Mouse (Mus musculus) kidney, postnatal 4 days (tissue): ENCODE data around the gene Syndig1.

Source experiments
- DNase-seq, 2 experiments: peaks; one replicate each; pipeline ENCODE4 v3.0.0; 2021; ENCODE audit warnings: mixed read lengths in 2 of 2

Syndig1 gene

GRCm38 (mm10) chr2:149828911-149829310 lies at the start of gene Syndig1:
Gene Syndig1 (plus strand): TSS chr2:149829211.
- DNase-seq = no peak

DNA sequence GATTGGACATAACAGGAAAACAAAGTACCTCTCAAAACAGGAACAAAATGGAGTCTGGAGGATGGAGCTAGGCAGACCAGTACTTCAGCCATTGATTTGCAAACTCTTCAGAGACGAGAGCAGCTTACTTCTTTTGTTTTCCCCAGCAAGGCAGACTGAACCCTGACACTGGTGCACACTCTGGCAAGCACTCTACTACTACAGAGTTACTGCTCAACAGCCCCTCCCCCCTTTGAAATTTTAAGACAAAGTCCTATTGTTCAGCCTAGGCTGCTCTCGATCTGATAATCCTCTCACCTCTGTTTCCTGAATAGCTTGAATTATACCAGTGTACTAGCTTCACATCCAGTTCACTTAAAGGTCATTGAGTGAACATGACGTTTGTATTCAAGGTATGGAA lies 30.4 kb upstream of the Syndig1 start:
- DNase-seq = no peak

DNA sequence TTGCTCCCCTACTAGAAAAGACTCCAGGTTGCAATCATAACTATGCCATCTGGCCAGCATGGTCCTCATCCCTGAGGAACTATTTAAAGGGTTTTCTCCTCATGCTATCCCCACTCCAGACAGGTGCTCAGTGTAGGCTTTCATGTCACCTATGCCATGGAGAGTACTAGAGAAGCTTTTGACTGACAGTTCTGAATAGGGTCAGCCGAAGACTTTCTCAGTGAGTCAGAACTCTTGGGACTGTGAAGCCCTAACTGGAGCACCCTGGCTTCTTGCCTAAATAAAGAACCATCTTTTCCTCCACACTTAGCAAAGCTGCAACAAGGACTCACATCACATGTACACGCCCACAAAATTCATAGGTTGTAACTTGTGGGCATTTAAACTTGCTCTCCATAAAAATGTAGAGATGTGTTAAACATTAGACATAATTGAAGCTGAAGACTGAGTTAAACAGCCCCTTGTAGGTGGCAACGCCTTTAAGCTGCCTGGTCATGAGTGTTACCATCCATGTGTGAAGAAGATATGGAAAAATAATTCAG lies 24.3 kb upstream of the Syndig1 start:
- no peak for DNase-seq

DNA sequence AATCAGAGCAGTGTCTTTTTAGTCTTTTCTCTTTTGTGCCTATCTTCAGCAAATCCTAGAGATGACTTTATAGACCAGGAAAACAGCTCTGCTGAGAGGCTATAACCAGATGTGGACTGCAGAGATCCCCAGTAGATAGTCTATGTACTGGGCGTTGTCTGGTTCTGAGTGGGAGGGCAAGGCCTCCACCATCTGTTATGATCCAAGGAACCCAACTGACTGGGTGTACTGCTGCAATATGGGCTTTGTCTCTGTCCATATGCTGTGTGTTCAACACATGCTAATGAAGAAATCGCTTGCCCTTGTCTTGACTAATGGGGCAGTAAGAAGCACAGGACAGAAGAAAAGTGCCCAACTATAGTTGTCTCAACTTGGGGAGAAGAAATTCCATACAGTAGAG lies 23.8 kb upstream of the Syndig1 start:
- no peak for DNase-seq

DNA sequence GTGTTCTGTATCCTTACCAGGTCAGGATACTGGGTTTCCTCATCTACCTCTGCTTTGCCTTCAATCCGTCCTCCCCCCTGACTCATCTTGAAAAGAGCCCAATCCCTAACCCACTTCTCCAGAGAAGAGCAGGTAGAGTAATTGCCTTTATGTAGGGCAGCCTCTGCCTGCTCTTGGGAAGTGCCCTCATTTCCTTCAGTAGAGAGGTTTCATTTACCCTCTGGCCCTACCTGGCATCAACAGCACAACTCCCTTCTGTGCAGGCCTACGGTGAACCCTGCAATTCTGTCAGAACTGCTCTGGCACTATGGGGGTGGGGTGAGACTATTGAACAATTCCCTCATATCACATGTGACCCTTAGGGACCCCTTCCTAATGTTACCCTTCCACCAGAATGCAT lies 16.1 kb upstream of the Syndig1 start:
- no peak for DNase-seq

- DNase-seq = no peak
Observed at GRCm38 (mm10) chr2:149818395-149818794, 10.6 kb upstream of the Syndig1 start.

DNA sequence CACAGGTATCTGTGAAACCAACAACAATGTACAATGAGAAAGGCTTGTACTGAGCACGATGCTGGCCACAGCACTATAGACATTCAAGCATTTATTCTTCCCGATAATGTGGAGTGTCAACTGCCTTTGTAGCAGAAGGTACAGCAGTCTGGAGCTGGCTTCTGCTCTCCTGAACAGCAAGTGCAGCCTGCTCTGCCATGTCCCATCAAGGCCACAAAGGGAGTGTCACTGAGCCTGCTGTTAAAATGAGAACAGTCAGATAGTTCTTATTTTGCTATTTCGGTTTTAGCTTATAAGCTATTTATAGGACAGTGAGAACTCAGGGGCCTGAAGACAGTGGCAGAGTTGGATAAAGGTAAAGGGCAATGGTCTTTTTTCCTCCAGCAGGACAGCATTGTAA lies 9.3 kb upstream of the Syndig1 start:
- DNase-seq = no peak

DNA sequence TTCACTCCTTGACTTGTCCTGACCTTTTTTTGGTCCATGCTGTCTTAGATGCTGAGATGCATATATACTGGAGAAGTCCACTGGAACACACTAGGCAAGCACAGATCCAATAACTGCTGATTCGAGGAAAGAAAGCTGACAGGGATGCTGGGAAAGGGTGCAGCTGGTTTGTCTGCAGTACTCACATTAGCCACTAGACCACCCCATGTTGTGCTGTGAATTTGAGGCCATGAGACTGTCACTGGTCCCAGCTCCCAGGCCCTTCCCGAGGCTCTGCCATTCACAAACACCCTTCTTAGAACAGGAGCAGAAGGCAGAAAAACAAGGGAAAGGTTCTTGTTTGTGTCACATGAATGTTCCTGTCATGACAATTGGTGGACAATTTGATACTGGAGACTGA lies 8.8 kb upstream of the Syndig1 start:
- DNase-seq = no peak

DNA sequence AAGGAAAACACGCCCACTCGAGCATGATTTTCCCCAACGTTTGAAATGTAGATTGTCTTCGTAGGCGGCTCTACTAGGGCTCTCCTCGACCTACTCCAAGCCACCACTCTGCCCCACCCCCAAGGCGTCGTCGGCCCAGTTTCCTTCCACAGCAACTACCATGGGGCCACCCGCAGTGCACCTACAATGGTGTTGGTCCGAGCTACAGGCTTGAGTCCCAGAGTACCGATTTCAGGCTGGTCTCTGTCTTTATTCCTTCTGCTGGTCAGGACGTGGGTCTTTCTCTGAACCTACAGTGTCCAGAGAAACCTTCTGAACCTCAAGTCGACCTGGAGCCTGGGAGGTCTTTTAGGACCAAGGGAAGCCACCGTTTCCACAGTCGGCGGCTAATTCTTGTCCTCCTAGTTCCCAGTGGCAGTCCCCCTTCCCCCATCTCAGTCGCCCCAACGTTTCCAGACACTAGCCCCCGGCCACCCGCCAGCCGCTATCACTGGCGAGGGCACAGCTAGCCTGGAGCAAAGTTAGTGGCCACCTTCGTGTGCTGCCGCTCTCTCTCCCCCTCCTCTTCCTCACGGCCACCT lies 1.0 kb downstream of the Syndig1 start:
- DNase-seq = peak; percentile 2 to 14

- DNase-seq = peak; percentile 45 to 58
Observed at GRCm38 (mm10) chr2:149830536-149831458, 1.8 kb downstream of the Syndig1 start, which contains the start of gene C530025M09Rik. Gene C530025M09Rik (minus strand): TSS chr2:149831213.

GRCm38 (mm10) chr2:149831459-149832245 lies 2.6 kb downstream of the Syndig1 start:
- DNase-seq = peak; percentile 2 to 4

DNA sequence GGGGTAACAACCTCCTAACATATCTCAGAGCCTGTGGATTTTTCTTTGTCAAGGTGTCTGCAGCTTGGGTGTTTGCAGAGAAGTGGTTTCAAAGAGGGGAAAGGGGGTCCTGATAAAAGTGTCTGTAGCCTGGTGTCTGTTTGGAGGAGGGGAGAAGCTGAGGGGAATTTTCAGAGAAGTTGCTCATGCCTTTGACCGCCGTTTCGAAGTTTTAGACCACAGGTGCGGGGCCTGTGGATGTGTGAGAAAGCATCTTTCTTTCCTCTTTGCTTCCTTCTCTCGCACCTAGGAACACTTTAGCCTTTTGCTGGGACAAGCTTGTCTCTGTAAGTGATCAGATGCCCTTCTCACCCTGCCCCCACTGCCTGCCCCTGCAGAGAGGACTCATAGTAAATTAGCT lies 3.3 kb downstream of the Syndig1 start:
- DNase-seq = no peak

DNA sequence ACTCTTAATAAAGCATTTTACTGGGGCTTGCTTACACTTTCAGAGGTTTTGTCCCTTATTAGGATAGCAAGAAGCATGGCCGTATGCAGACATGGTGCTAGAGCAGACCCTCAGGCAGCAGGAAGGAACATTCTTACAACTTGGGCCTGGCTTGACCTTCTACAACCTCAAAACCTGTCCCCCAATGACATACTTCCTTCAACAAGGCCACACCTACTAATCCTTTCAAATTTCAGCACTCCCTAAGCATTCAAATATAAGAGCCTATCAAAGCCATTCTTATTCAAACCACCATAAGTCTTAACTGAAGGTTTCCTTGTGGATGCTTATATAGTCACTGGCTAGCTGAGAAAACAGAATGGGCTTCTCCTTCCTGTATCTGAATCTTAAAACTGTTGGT lies 6.1 kb downstream of the Syndig1 start:
- no peak for DNase-seq

DNA sequence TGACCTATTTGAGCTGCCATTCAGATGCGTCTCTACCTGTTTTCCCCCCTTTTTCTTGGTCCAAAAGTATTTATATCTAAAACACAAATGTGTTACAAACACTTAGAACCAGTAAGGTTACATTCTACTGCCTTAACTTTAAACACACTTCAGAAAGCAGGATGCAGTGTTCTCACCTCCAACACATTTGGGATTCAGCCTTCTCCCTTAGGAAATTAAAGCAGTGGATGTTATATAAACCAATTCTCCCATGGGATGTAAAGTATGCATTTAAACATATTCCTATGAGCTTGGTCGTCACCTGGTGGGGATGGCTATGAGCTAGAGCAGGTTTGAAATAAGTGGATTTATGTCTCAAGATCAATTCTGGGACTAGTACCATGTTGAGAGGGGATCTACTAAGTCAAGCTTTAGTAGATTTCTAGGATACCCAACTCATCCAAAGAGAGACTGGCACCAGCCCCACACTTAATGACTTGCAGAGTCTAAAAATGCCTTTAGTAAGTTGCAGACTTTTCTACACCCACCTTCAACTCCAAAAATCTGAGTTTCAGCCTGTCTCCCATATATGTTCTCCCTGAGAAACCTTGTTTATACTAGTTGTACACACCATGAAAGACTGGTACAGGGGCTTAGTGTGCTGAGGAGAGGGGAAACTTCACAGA lies 7.6 kb downstream of the Syndig1 start:
- DNase-seq = no peak

DNA sequence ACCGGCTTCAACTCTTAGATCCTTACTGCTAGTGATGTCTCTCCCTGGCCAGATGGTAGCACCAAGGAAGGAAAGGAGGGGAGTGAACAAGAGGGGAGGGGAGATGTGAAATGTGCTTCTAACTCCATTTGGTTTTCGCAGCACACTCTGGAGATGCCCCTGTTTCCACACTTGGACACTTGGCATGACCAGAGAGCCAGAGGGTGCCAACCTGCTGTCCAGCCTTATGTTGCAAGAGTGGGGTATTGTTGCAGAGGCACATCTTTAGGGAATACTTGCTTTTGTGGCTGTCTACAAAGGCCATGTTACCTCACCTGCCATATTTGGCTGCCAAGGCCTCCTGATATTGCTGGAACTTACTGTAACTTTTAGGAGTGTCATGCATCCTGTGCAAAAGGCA lies 10.7 kb downstream of the Syndig1 start:
- DNase-seq = no peak

DNA sequence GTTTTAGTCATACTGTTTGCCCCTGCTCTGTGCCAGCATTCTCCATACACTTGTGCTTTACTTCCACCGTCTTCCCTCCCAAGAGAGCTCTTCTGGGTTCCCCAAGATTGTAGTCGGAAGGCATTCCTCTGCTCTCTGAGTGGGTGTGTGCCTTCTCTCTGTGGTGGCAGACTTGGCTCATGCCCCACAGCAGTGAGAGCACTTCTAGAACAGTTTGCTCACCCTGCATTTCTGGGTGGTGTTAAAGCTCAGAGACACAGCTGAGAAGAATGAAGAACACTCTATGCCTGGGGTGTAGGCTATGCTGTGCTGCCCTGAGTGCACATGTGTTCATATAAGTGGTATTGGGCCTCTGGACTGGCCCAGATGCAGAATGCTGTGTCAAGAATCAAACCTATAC lies 15.6 kb downstream of the Syndig1 start:
- no peak for DNase-seq

GRCm38 (mm10) chr2:149848778-149849177 lies 19.8 kb downstream of the Syndig1 start:
- no peak for DNase-seq

- DNase-seq = no peak
Observed at GRCm38 (mm10) chr2:149861002-149861401, 32.0 kb downstream of the Syndig1 start.

- no peak for DNase-seq
Observed at GRCm38 (mm10) chr2:149865914-149866435, 37.0 kb downstream of the Syndig1 start.

GRCm38 (mm10) chr2:149870496-149870895 lies 41.5 kb downstream of the Syndig1 start:
- DNase-seq = no peak

- DNase-seq = no peak
Observed at GRCm38 (mm10) chr2:149872496-149872895, 43.5 kb downstream of the Syndig1 start.

DNA sequence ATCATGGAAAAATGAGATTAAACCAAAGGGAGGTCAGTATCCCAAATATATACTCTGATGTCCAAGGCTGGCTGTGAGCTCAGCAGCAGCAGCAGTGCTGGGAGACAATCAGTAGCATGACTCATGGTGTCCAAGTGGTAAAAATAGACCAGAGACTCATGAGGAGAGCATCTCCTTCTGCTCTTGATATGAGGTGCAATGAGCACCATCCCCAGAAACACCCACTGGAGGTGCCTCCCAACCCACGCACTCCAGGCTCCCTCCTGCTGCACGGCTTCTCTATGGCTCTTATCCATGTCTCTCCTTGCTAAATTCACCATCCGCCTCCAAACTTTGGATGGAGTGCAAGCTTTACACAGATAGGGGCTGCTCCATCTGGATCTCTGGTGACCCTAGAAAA lies 44.3 kb downstream of the Syndig1 start:
- DNase-seq = no peak
